Mouse (Mus musculus): ENCODE data around the gene Mef2b.

Mef2b gene

GRCm38 (mm10) chr8:70134086-70134485 is 5.4 kb upstream of the Mef2b start:
- no peak for DNase-seq (ENCODE audit: low read depth, low spot score)

DNA sequence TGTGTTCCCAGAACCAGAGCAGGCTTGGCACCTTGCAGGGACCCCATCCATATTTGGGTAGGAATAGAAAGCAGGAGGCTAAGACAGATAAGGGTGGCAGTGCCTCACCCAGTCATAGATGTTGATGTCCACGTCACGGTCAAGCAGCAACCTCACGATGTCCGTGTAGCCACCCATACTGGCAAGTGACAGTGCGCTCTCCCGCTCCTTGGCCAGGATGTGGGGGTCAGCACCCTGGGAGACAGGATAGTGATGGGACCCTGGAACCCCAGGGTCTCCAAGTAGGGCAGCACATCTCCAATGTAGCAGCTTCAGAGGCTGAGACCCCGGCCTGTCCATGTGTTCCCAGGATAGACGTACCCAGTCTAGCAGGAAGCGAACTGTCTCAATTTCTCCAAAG is 4.6 kb upstream of the Mef2b start:
- DNase-seq (ENCODE audit: low read depth, low spot score) = no peak

DNA sequence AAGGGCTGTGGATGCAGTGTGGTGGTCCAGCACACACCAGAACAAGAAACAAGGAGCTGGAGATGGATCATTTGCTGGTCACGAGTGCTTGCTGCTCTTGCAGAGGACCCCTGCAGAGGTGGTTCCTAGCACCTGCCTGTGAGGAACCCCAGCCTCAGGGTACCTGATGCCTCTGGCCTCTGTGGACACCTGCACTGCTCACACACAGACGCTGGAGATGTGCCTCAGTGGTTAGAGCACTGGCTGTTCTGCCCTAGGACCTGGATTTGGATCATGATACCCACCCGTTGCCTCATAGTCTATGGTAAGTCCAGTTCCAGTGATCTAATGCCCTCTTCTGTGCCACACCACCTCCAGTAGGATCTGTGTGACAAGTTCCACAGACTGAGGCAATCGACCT is 2.9 kb upstream of the Mef2b start:
- no peak for DNase-seq (ENCODE audit: low read depth, low spot score)

DNA sequence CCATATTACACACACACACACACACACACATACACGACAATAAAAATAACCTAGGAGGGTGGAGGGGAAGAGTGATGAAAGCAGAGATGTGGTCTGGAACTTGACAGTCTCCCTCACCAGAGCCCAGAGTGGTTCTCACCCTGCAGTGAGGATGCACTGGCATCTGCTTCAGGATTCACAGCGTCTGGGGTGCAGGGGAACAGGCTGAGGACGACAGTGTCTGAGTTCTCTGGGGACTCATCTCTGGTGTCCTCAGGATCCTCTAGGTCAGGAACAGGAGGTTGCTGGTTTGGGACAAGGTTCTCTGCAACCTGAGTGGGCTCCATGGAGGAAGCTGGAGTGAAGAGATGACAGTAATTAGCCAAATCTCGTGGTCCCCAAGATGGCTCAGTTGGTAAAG is 1.6 kb upstream of the Mef2b start:
- no peak for DNase-seq (ENCODE audit: low read depth, low spot score)

GRCm38 (mm10) chr8:70139981-70140380 is 470 bp downstream of the Mef2b start:
- no peak for DNase-seq (ENCODE audit: low read depth, low spot score)

- no peak for DNase-seq (ENCODE audit: low read depth, low spot score)
These were observed 8.4 kb downstream of the Mef2b start for GRCm38 (mm10) chr8:70147678-70148607.

- no peak for DNase-seq (ENCODE audit: low read depth, low spot score)
These were observed 10.6 kb downstream of the Mef2b start for GRCm38 (mm10) chr8:70150158-70150557.

- peak; percentile 93 for DNase-seq (ENCODE audit: low read depth, low spot score)
These were observed 13.2 kb downstream of the Mef2b start for GRCm38 (mm10) chr8:70152537-70153257.

- no peak for DNase-seq (ENCODE audit: low read depth, low spot score)
These were observed 17.8 kb downstream of the Mef2b start for GRCm38 (mm10) chr8:70157240-70157800.

DNA sequence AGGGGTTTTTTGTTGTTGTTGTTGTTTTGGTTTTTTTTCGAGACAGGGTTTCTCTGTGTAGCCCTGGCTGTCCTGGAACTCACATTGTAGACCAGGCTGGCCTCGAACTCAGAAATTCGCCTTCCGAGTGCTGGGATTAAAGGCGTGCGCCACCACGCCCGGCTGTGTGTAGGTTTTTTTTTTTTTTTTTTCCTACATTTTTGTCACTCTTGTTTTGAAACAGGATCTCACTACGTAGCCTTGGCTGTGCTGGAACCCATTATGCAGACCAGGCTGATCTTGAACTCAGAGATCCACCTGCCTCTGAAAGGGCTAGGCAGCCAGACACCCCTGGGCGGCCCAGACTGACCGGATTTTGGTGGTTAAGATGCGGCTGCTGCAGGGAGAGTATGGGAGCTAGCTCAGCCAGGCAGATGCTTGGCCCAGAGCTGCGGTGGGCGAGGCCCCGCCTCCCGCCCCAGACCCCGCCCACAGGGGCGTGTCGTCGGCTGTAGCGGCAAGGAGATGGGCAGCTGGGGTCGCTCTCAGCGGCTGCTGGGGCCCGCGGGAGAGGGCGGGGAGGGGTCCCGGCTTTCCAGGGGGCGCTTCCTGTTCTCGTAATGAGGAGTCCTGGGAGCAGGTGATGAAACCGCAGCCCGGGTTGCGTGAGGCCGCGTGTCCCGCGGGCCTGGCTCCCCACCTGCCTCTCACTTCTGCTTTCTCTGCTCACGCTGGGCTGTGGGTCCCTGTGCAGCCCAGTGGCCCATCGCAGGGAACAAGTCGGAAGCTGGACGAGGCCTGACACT is 18.8 kb downstream of the Mef2b start:
- DNase-seq (ENCODE audit: low read depth, low spot score) = peak; percentile 90

DNA sequence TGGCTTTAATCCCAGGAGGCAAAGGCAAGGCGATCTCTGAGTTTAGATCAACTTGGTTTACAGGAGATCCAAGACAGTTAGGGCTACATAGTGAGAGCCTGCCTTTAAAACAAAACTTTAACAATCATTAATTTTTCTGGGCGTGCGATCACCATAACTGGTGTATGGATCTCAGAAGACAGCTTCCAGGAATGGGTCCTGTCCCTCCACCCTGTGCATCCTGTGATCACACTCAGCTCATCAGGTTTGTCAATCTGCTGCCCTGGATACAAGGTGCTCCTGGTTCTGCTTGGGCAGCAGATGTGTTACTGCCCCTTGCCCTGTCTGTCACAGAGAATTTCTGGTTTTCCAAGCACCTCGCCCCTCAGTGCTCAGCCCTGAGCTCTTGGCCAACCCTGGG is 19.7 kb downstream of the Mef2b start:
- DNase-seq (ENCODE audit: low read depth, low spot score) = no peak

DNA sequence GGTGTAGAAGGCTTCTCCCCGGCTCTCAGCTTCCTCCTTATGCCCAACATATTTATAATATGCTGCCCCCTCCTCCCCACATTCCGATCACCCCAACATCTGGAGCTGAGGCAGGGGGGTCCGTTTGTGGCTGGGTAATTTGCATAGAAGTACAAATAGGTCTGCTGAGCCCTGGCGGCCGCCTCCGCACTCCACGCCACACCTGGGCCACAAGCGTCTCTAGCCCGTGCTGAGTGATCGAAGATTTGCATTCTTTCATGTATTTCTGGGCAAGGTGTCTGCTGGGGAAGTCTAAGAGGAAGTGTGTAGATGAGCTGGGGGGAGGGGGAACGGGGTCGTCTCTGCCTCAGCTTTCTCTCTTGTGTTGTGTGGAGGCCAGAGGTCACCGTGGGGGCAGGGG is 20.5 kb downstream of the Mef2b start:
- peak; percentile 25 for DNase-seq (ENCODE audit: low read depth, low spot score)

DNA sequence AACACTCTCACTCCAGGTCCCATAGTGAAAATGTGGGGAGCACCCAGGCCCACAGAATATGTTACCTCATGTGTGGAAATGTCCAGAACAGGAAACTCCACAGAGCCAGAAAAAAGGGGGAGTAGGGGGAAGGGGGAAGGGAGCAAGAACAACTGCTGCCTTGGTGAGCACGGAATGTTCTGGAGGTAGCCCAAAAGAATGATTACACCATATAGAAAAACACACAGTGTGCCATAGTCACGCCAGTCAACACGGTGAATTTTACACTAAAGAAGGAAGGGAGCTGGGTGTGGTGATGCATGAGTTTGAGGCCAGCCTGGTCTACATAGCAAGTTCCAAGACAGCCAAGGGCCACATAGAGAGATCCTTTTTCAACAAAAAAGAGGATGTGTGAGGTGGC is 23.8 kb downstream of the Mef2b start:
- DNase-seq (ENCODE audit: low read depth, low spot score) = no peak

DNA sequence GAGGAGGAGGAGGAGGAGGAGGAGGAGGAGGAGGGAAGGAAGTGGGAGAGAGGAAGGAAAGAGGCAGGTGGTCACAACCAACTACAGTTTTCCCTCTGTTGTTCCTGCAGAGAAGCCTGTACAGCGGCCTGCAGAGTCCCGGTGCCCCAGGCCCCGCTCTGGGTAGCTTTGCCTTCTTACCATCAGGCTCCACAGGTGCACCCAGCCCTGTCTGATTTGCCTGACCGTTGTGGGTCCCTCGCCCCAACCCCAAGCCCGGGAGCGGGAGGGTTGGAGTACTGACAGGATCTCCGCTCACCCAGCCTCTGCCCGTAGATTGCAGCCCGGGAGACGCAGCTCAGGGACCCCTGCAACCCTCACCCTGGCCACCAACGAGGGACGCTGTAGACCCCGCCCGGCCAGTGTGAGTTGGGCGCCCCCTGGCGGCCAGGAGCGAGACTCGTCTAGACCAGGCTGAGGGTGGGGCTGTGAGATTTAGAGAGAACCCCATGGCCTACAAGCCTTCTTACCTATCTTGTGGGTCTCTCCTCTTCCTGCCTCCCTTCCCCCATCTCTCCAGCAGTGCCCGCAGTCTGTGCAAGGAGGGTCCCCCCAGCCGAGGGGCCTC is 27.1 kb downstream of the Mef2b start:
- DNase-seq (ENCODE audit: low read depth, low spot score) = peak; percentile 85

GRCm38 (mm10) chr8:70170116-70170515 is 30.6 kb downstream of the Mef2b start:
- no peak for DNase-seq (ENCODE audit: low read depth, low spot score)

DNA sequence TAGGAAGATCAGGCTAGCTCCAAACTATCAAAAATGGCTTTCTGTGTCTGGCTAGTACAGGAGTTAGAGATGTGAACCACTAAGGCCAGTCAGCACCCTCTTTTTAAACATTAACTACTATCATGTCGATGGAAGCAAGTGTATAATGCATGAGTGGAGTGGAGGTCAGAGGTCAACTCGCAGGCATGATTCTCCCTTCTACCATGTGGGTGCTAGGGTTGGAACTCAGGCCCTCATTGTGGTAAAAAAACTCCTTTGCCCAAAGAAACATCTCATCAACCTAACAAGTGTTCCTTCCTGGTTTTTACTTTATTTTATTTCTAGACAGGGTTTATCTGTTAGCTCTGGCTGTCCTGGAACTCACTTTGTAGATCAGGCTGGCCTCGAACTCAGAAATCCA is 31.2 kb downstream of the Mef2b start:
- no peak for DNase-seq (ENCODE audit: low read depth, low spot score)

DNA sequence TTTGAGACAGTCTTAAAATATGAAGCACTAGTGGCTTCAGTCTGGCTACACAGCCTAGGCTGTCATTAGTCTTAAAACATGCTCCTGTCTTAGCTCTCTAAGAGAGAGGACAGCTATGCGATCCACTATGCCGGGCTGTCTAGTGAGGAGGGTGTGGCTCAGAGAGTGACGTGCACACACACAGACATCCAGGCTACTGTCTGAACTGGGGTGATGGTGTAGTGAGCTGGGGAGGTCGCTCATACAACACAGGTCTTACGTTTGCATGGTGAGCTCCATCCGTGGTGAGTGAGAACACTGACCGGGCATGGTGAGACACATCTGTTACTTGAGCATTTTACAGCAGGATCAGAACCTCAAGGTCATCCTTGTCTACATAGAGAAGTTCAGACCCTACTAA is 31.7 kb downstream of the Mef2b start:
- DNase-seq (ENCODE audit: low read depth, low spot score) = no peak

DNA sequence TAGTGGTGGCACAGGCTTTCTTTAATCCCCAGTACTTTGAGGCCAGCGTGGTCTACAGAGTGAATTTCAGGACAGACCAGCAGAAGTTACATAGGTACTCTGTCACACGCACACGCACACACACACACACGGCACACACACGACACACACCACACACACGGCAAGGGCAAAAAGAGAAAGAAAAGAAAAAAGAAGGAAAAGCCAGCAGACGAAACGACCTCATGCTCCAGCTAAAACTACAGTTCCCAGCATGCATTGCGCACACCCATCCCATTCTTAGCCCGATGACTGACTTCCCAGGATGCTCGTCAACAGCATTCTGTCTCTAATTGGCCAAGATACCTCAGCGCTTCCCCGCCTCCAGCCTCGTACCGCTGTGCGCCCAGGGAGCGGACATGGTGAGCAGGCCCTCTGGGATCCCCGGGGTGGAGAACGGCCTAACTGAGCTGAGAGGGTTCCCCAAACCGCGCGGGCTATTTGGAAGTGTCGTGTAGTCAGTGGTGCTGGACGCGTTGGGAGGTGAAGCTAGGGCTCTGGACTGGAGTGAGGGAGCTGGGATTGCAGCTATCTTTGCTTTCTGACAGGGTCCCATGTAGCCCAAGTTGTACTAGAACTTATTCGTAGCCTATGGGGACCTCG is 32.7 kb downstream of the Mef2b start, which contains the start of gene Tmem161a:
Tmem161a (plus strand) TSS at position 314 of the 639 bp plus-strand sequence.
- peak; percentile 96 for DNase-seq (ENCODE audit: low read depth, low spot score)

DNA sequence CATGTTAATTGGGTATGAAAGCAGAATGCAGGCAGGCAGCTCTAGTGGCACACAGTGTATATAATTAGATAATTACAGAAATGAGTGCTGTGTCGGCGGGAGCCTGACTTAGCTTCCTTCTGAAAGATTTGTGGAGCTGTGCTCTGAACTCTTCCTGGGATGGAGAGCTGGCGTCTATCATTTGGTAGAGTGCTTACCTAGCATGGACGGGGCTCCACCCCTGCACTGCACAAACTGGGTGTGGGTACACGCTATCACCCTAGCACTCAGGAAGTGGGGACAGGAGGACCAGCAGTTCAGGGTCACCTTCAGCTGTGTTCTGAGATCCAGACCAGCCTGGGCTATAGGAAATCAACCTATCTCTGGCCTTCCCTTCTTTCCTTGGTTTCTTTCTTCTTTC is 33.8 kb downstream of the Mef2b start:
- no peak for DNase-seq (ENCODE audit: low read depth, low spot score)

- DNase-seq (ENCODE audit: low read depth, low spot score) = no peak
These were observed 34.6 kb downstream of the Mef2b start for GRCm38 (mm10) chr8:70174079-70174478.

DNA sequence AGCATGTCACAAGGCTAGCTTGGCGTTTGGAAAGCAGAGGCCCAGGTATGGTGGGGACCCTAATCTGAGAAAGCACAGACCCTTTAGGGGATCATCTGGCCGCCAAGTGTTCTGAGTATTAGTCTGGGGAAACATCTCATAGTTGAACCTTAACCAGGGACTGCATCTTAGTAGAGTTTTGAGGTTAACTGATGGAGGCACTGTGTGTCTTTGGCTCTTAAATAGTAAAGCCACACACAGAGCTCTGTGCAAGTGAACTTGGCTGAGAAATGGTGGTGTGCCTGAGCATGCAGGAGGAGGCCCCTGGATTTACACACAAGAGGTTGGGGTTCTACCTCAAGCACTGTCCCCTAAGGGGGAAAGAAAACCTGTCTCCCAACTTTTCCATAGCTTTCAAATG is 38.7 kb downstream of the Mef2b start:
- DNase-seq (ENCODE audit: low read depth, low spot score) = no peak
